Mouse (Mus musculus) heart, embryonic 14.5 days (tissue): ENCODE data around the gene Hoxa4. TPM values are rescaled to one million over a fixed set of nuclear protein-coding genes. Genes with fewer than 3 reads are reported as not detected.

Experiments
- ATAC-seq: fragments of 200-750 bp; cut with Nextera tagmentation; 2 replicates; pipeline ENCODE4 v1.8.0; 2017; ENCODE audit warnings: low read depth, moderate TSS enrichment; ENCODE audit not compliant: insufficient number of reproducible peaks, insufficient read depth, low FRiP score
- H3K27ac ChIP-seq, 2 experiments: fragments of 200-500 bp in 1 of 2; fragments of 300-500 bp in 1 of 2; sonication (generic) in 1 of 2; replicated peaks in 1 of 2; 2 replicates each; pipeline ENCODE4 v1.5.1; 2012 to 2014; ENCODE audit warnings: low read depth in 2 of 2, low read length in 2 of 2, control low read depth in 1 of 2, mild to moderate bottlenecking in 1 of 2, mixed read lengths in 1 of 2; ENCODE audit not compliant: control insufficient read depth in 1 of 2, insufficient read depth in 1 of 2
- H3K27me3 ChIP-seq: fragments of 300-500 bp; sonication (generic); 2 replicates; pipeline ENCODE4 v1.6.1; 2014; ENCODE audit warnings: mild to moderate bottlenecking, low read length, control low read depth; ENCODE audit not compliant: control insufficient read depth, insufficient read depth
- H3K36me3 ChIP-seq: fragments of 300-500 bp; sonication (generic); 2 replicates; pipeline ENCODE4 v1.6.1; 2014; ENCODE audit warnings: mild to moderate bottlenecking, control low read depth, low read length, mixed read lengths; ENCODE audit not compliant: control insufficient read depth, insufficient read depth
- H3K4me1 ChIP-seq, 2 experiments: fragments of 200-500 bp in 1 of 2; fragments of 300-500 bp in 1 of 2; sonication (generic) in 1 of 2; 2 replicates each; pipeline ENCODE4 v1.6.1; 2012 to 2014; ENCODE audit warnings: low read length in 2 of 2, control low read depth in 1 of 2, mixed read lengths in 1 of 2; ENCODE audit not compliant: control insufficient read depth in 2 of 2, insufficient read depth in 2 of 2
- H3K4me2 ChIP-seq: fragments of 300-500 bp; sonication (generic); 2 replicates; pipeline ENCODE4 v1.6.1; 2014; ENCODE audit warnings: mild to moderate bottlenecking, low read length
- H3K4me3 ChIP-seq, 2 experiments: fragments of 200-500 bp in 1 of 2; fragments of 300-500 bp in 1 of 2; sonication (generic) in 1 of 2; 2 replicates each; pipeline ENCODE4 v1.5.1; 2012 to 2014; ENCODE audit warnings: low read length in 2 of 2, mild to moderate bottlenecking in 2 of 2, control low read depth in 1 of 2, low read depth in 1 of 2, moderate library complexity in 1 of 2; ENCODE audit not compliant: control insufficient read depth in 1 of 2, insufficient read depth in 1 of 2
- H3K9ac ChIP-seq: fragments of 300-500 bp; sonication (generic); 2 replicates; pipeline ENCODE4 v1.6.1; 2014; ENCODE audit warnings: mild to moderate bottlenecking, low read length
- H3K9me3 ChIP-seq: fragments of 300-500 bp; sonication (generic); 2 replicates; pipeline ENCODE4 v1.6.1; 2016; ENCODE audit warnings: low read length, control low read depth; ENCODE audit not compliant: control insufficient read depth
- WGBS: fragments of 180-500 bp; shearing (Covaris S2); extraction: QIAGEN DNeasy Blood & Tissue Kit; methylation state at CpG from one replicate; pipeline ENCODE4 v1.1.7; 2014; 5-methylcytosine and 5-hydroxymethylcytosine counted together
- polyA plus RNA-seq: library from polyadenylated mRNA; unstranded; fragments of >200 nt; fragmentation: Nextera tagmentation; extraction: Ambion mirVana; gene quantifications from 2 replicates; pipeline ENCODE4 v1.2.1, GENCODE M21; 2014

Gene Hoxa4
- polyA plus RNA-seq, 1 experiment from 2014 or later = 0.36 TPM

DNA sequence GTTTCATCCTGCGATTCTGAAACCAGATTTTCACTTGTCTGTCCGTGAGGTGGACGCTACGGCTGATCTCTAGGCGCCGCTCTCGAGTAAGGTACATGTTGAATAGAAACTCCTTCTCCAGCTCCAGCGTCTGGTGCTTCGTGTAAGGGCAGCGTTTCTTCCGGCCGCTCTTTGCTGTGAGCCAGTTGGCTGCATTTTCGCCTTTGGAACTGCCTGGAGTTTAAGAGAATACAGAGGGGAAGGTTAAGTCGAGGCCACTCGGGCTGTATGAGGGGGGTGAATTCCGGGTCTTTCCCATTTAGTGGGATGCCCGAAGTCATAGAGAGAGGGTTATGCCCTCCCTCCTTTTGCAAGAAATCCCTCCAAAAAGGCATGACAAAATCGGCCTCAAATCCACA lies 41.0 kb upstream of the Hoxa4 start:
- no peak overlapping the region for H3K27ac ChIP-seq
- H3K36me3 ChIP-seq = no peaks in the 10 kb centered on the region
- no peak for ATAC-seq
- H3K4me3 ChIP-seq = no peak overlapping the region
- 2% methylated on average over 18 of the region's 18 CpGs for WGBS
- no peak overlapping the region for H3K4me2 ChIP-seq
- H3K9ac ChIP-seq = no peak overlapping the region
- H3K27me3 ChIP-seq = peaks cover 98% of the 10 kb centered on the region
- no peaks in the 10 kb centered on the region for H3K9me3 ChIP-seq
- no peaks in the 10 kb centered on the region; a peak in 1 of 4 replicates for H3K4me1 ChIP-seq

DNA sequence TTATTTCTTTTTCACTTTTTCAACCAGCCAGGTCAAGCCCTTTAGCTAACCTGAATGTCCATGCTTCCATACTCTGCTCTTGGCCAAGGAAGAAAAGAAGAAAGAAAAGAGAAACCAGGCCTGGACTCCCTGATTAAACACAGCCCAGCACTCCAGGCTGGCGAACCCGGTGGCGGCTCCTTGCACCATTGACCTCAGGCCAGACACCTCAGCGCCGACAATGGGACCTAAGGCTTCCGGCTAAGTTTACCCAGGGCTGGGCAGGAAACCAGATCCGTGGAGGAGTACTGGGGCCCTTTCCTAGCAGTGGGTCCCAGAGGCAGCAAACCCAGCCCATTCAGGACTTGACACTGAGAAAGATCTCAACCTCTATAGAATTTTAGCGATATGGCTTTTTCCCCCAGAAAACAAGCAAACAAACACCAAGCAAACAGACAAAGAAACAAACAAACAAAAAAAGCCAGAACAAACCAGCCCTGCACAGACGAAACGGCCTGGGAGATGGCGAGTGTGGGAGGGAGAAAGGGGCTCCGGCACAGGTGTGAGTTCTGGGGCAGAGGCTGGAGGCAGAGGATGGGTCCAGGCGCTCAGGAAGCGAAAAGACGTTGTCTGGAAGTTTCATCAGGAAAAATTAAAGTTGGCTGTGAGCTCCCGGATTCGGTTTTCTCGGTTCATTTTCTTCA lies 40.5 kb upstream of the Hoxa4 start:
- 2% methylated on average over 18 of the region's 18 CpGs for WGBS
- Histone ChIP-seq H3K27me3 (peaks cover 98% of the 10 kb centered on the region), H3K4me3 (no peak overlapping the region), H3K27ac (no peak overlapping the region), H3K9me3 (no peaks in the 10 kb centered on the region), H3K9ac (no peak overlapping the region), H3K36me3 (no peaks in the 10 kb centered on the region), H3K4me1 (no peaks in the 10 kb centered on the region; a peak in 1 of 4 replicates), H3K4me2 (no peak overlapping the region)
- no peak for ATAC-seq

DNA sequence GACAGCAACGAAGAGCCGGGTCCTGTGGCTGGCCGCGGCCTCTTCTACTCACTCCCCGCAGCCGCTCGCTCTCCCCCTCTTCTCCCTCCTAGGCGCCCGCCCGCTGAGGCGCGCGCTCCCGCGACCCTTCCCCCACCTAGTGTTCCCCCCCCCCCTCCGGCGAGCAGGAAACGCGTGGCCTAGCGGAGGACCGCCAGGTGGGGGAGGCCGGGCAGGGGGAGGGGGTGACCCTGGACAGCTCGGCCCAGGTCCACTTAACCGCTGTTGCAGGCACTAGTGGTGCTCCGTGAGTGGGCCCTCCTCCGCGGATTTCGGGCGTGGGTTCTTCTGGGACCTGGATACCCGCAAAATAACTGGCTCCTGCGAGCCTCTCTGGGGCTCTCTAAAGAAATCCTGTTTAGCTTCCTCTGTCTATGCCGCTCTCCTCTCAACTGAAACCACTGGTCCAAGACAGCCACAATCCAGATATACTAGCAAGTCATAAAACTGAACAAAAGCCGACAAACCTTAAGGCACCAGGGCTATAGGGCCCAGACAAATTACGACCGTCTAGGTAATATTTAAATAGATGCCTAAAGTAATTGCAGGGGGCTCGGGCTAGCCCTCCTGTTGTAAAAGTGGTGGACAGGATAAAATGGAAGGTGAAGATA lies 39.1 kb upstream of the Hoxa4 start, which contains the start of gene Hoxa9:
TSS of gene Hoxa9 (minus strand) at position 574 of the 650 bp plus-strand sequence.
- H3K9me3 ChIP-seq = no peaks in the 10 kb centered on the region
- no peak within 1 kb of the TSS for H3K4me3 ChIP-seq
- H3K9ac ChIP-seq = no peak within 1 kb of the TSS
- no peak for ATAC-seq
- whole genome bisulfite sequencing = under 1% methylated on average over 24 of the region's 36 CpGs
- H3K36me3 ChIP-seq = no peaks in the 10 kb centered on the region
- H3K27me3 ChIP-seq = peaks cover 98% of the 10 kb centered on the region
- H3K27ac ChIP-seq = no peak within 1 kb of the TSS
- no peak within 1 kb of the TSS for H3K4me2 ChIP-seq
- no peaks in the 10 kb centered on the region; a peak in 1 of 4 replicates for H3K4me1 ChIP-seq

GRCm38 (mm10) chr6:52229558-52230416 lies 38.2 kb upstream of the Hoxa4 start:
- Histone ChIP-seq H3K9me3 (no peaks in the 10 kb centered on the region), H3K4me1 (no peaks in the 10 kb centered on the region; a peak in 1 of 4 replicates), H3K27me3 (peaks cover 98% of the 10 kb centered on the region), H3K9ac (no peak overlapping the region), H3K4me3 (no peak overlapping the region), H3K36me3 (no peaks in the 10 kb centered on the region), H3K4me2 (no peak overlapping the region), H3K27ac (no peak overlapping the region)
- ATAC-seq = no peak
- 2% methylated on average over 43 of the region's 44 CpGs for WGBS

GRCm38 (mm10) chr6:52228475-52229465 lies 37.2 kb upstream of the Hoxa4 start:
- WGBS = 2% methylated on average over 38 of the region's 38 CpGs

GRCm38 (mm10) chr6:52227470-52228222 lies 36.1 kb upstream of the Hoxa4 start:
- H3K4me3 ChIP-seq = no peak overlapping the region
- H3K9me3 ChIP-seq = no peaks in the 10 kb centered on the region
- peaks cover 98% of the 10 kb centered on the region for H3K27me3 ChIP-seq
- no peak overlapping the region for H3K4me2 ChIP-seq
- ATAC-seq = no peak
- H3K27ac ChIP-seq = no peak overlapping the region
- 5% methylated on average over 11 of the region's 11 CpGs for WGBS
- H3K4me1 ChIP-seq = no peaks in the 10 kb centered on the region; a peak in 1 of 4 replicates
- no peaks in the 10 kb centered on the region for H3K36me3 ChIP-seq
- no peak overlapping the region for H3K9ac ChIP-seq

More at GRCm38 (mm10) chr6:52228475-52229465, 37.2 kb upstream of the Hoxa4 start:
- no peak for ATAC-seq
- H3K27ac ChIP-seq = no peak overlapping the region
- H3K4me3 ChIP-seq = no peak overlapping the region
- H3K27me3 ChIP-seq = peaks cover 98% of the 10 kb centered on the region
- no peak overlapping the region for H3K4me2 ChIP-seq
- H3K9me3 ChIP-seq = no peaks in the 10 kb centered on the region
- H3K4me1 ChIP-seq = no peaks in the 10 kb centered on the region; a peak in 1 of 4 replicates
- no peak overlapping the region for H3K9ac ChIP-seq
- no peaks in the 10 kb centered on the region for H3K36me3 ChIP-seq
